Mouse (Mus musculus) right cerebral cortex, postnatal 14 days (tissue): Measurements from ENCODE around the gene Birc5.
"Not testable (repeated sequence)": the region's sequence is repeated elsewhere in the genome, so short reads cannot be mapped to it uniquely, and the experiment has no call there.

Source experiments
- DNase-seq: peaks from one replicate; pipeline ENCODE4 v3.0.0; 2022

Birc5 gene

GRCm38 (mm10) chr11:117827386-117827785, 21.7 kb upstream of the Birc5 start:
- DNase-seq, result no peak

GRCm38 (mm10) chr11:117828149-117828887, 20.7 kb upstream of the Birc5 start:
- no peak for DNase-seq

- no peak for DNase-seq
Measured at GRCm38 (mm10) chr11:117828888-117829604, 20.0 kb upstream of the Birc5 start.

GRCm38 (mm10) chr11:117829671-117830215, 19.3 kb upstream of the Birc5 start:
- no peak for DNase-seq

- no peak for DNase-seq
Measured at GRCm38 (mm10) chr11:117830401-117830800, 18.6 kb upstream of the Birc5 start.

GRCm38 (mm10) chr11:117832086-117832969, 16.7 kb upstream of the Birc5 start:
- peak; percentile 82 for DNase-seq

- DNase-seq, result not testable (repeated sequence)
Measured at GRCm38 (mm10) chr11:117833509-117833908, 15.5 kb upstream of the Birc5 start.

- no peak for DNase-seq
Measured at GRCm38 (mm10) chr11:117834086-117834485, 15.0 kb upstream of the Birc5 start.

GRCm38 (mm10) chr11:117836306-117836705, 12.7 kb upstream of the Birc5 start:
- DNase-seq, result peak; percentile 36

GRCm38 (mm10) chr11:117838572-117838971, 10.5 kb upstream of the Birc5 start:
- DNase-seq, result no peak

- DNase-seq, result no peak
Measured at GRCm38 (mm10) chr11:117839021-117839420, 10.0 kb upstream of the Birc5 start.

- DNase-seq, result no peak
Measured at GRCm38 (mm10) chr11:117840910-117841309, 8.1 kb upstream of the Birc5 start.

GRCm38 (mm10) chr11:117843434-117843833, 5.6 kb upstream of the Birc5 start:
- no peak for DNase-seq

- DNase-seq, result no peak
Measured at GRCm38 (mm10) chr11:117844997-117845396, 4.1 kb upstream of the Birc5 start.

- no peak for DNase-seq
Measured at GRCm38 (mm10) chr11:117845651-117846050, 3.4 kb upstream of the Birc5 start.

GRCm38 (mm10) chr11:117846640-117847039, 2.4 kb upstream of the Birc5 start:
- no peak for DNase-seq

- no peak for DNase-seq
Measured at GRCm38 (mm10) chr11:117847593-117848215, 1.3 kb upstream of the Birc5 start.

GRCm38 (mm10) chr11:117848271-117848984, 623 bp upstream of the Birc5 start:
- DNase-seq, result no peak

- no peak for DNase-seq
Measured at GRCm38 (mm10) chr11:117852875-117853274, 3.8 kb downstream of the Birc5 start.

- no peak for DNase-seq
Measured at GRCm38 (mm10) chr11:117854241-117854640, 5.2 kb downstream of the Birc5 start.

GRCm38 (mm10) chr11:117855360-117855759, 6.3 kb downstream of the Birc5 start:
- no peak for DNase-seq

- no peak for DNase-seq
Measured at GRCm38 (mm10) chr11:117855975-117856374, 6.9 kb downstream of the Birc5 start.
